Mouse (Mus musculus) CH12.LX (cell line): ENCODE measurements around the gene Tmem115. TPM values are rescaled to one million over a fixed set of nuclear protein-coding genes. Genes with fewer than 3 reads are reported as not detected.

Experiments
- DNase-seq: peaks from one replicate; pipeline ENCODE4 v3.0.0-alpha.2; 2013; ENCODE audit errors: extremely low read depth
- H3K27ac ChIP-seq: 2 replicates; pipeline ENCODE4 v1.5.1; 2012; ENCODE audit warnings: low read depth, mild to moderate bottlenecking, control low read depth, moderate library complexity; ENCODE audit not compliant: insufficient read depth
- H3K27me3 ChIP-seq: replicated peaks from 2 replicates; pipeline ENCODE3; 2012; ENCODE audit warnings: inconsistent platforms
- H3K36me3 ChIP-seq, 2 experiments: replicated peaks in 1 of 2; 2 replicates each; pipeline versions ENCODE3 to v1.6.1; 2012; ENCODE audit warnings: inconsistent platforms in 1 of 2, low read length in 1 of 2, mild to moderate bottlenecking in 1 of 2, mixed read lengths in 1 of 2, moderate library complexity in 1 of 2; ENCODE audit not compliant: control insufficient read depth in 1 of 2, insufficient read depth in 1 of 2
- H3K4me1 ChIP-seq, 2 experiments: 2 replicates each; pipeline ENCODE4 v1.6.1; 2012; ENCODE audit warnings: inconsistent platforms in 1 of 2, moderate library complexity in 1 of 2; ENCODE audit not compliant: insufficient read depth in 2 of 2, control insufficient read depth in 1 of 2
- H3K4me2 ChIP-seq: 2 replicates; pipeline ENCODE4 v1.6.1; 2012; ENCODE audit warnings: low read depth, mild to moderate bottlenecking, control low read depth; ENCODE audit not compliant: poor library complexity, insufficient read depth, severe bottlenecking
- H3K4me3 ChIP-seq, 3 experiments: fragments of 150-350 bp in 1 of 3; sonication (generic) in 1 of 3; replicated peaks in 1 of 3; 2 replicates each; pipeline versions ENCODE3 to v1.5.1; 2011 to 2012; ENCODE audit warnings: low read depth in 2 of 3, low read length in 2 of 3, mild to moderate bottlenecking in 2 of 3, moderate library complexity in 2 of 3, control low read depth in 1 of 3, improper control_type of control experiment in 1 of 3, inconsistent platforms in 1 of 3, mixed read lengths in 1 of 3; ENCODE audit not compliant: poor library complexity in 1 of 3
- H3K79me2 ChIP-seq: replicated peaks from 2 replicates; pipeline ENCODE4 v1.6.1; 2012; ENCODE audit warnings: mild to moderate bottlenecking, moderate library complexity; ENCODE audit not compliant: control insufficient read depth, poor library complexity, insufficient read depth, severe bottlenecking; ENCODE audit errors: extremely low read depth
- H3K9ac ChIP-seq: 2 replicates; pipeline ENCODE4 v1.6.1; 2012; ENCODE audit warnings: low read depth, mild to moderate bottlenecking, control low read depth, moderate library complexity; ENCODE audit not compliant: insufficient read depth
- H3K9me3 ChIP-seq: replicated peaks from 2 replicates; pipeline ENCODE3; 2012; ENCODE audit warnings: low read length, inconsistent platforms, mixed read lengths
- BHLHE40 ChIP-seq: IDR thresholded peaks from 2 replicates; pipeline ENCODE4 v1.6.1; 2011; ENCODE audit warnings: mild to moderate bottlenecking, low read depth, low read length, improper control_type of control experiment
- CHD1 ChIP-seq: IDR thresholded peaks from 2 replicates; pipeline ENCODE4 v1.6.1; 2012; ENCODE audit warnings: low read depth, low read length, improper control_type of control experiment, inconsistent platforms
- CTCF ChIP-seq, 2 experiments: IDR thresholded peaks in 1 of 2; conservative IDR thresholded peaks in 1 of 2; 2 replicates each; pipeline ENCODE4 v1.5.1; 2011 to 2012; ENCODE audit warnings: low read depth in 2 of 2, low read length in 2 of 2, improper control_type of control experiment in 1 of 2, inconsistent platforms in 1 of 2, mild to moderate bottlenecking in 1 of 2, moderate library complexity in 1 of 2
- E2F4 ChIP-seq: IDR thresholded peaks from 2 replicates; pipeline ENCODE4 v1.6.1; 2011; ENCODE audit warnings: low read depth, low read length, improper control_type of control experiment; ENCODE audit not compliant: insufficient replicate concordance
- EP300 ChIP-seq: IDR thresholded peaks from 2 replicates; pipeline ENCODE4 v1.6.1; 2011; ENCODE audit warnings: low read length, improper control_type of control experiment
- HCFC1 ChIP-seq: IDR thresholded peaks from 2 replicates; pipeline ENCODE4 v1.6.1; 2012; ENCODE audit warnings: low read depth, mild to moderate bottlenecking, inconsistent platforms, low read length, improper control_type of control experiment
- IRF4 ChIP-seq: IDR thresholded peaks from 2 replicates; pipeline ENCODE4 v1.6.1; 2014; ENCODE audit warnings: low read depth, mild to moderate bottlenecking, inconsistent platforms, low read length, improper control_type of control experiment
- KAT2A ChIP-seq: IDR thresholded peaks from 2 replicates; pipeline ENCODE4 v1.6.1; 2012; ENCODE audit warnings: low read length, improper control_type of control experiment, inconsistent platforms; ENCODE audit not compliant: insufficient replicate concordance
- MAFK ChIP-seq: IDR thresholded peaks from 2 replicates; pipeline ENCODE4 v1.6.1; 2011; ENCODE audit warnings: low read length, improper control_type of control experiment; ENCODE audit not compliant: insufficient replicate concordance
- MEF2A ChIP-seq: IDR thresholded peaks from 2 replicates; pipeline ENCODE4 v1.6.1; 2014; ENCODE audit warnings: low read depth, mild to moderate bottlenecking, inconsistent platforms, low read length, improper control_type of control experiment, borderline replicate concordance
- MYC ChIP-seq: IDR thresholded peaks from 2 replicates; pipeline ENCODE4 v1.6.1; 2011; ENCODE audit warnings: low read depth, mild to moderate bottlenecking, improper control_type of control experiment, low read length
- NELFE ChIP-seq: IDR thresholded peaks from 2 replicates; pipeline ENCODE4 v1.6.1; 2011; ENCODE audit warnings: low read depth, low read length, improper control_type of control experiment
- PAX5 ChIP-seq: IDR thresholded peaks from 2 replicates; pipeline ENCODE4 v1.6.1; 2012; ENCODE audit warnings: low read length, inconsistent platforms, mixed read lengths
- POLR2A ChIP-seq: IDR thresholded peaks from 2 replicates; pipeline ENCODE4 v1.6.1; 2011; ENCODE audit warnings: low read depth, mild to moderate bottlenecking, improper control_type of control experiment, low read length
- RAD21 ChIP-seq: IDR thresholded peaks from 2 replicates; pipeline ENCODE4 v1.6.1; 2011; ENCODE audit warnings: low read depth, mild to moderate bottlenecking, low read length, improper control_type of control experiment, moderate library complexity
- SIN3A ChIP-seq: IDR thresholded peaks from 2 replicates; pipeline ENCODE4 v1.6.1; 2012; ENCODE audit warnings: low read length, improper control_type of control experiment, inconsistent platforms
- SMC3 ChIP-seq: IDR thresholded peaks from 2 replicates; pipeline ENCODE4 v1.6.1; 2011; ENCODE audit warnings: low read depth, low read length, improper control_type of control experiment
- TCF12 ChIP-seq: IDR thresholded peaks from 2 replicates; pipeline ENCODE4 v1.6.1; 2014; ENCODE audit warnings: low read depth, mild to moderate bottlenecking, inconsistent platforms, low read length, improper control_type of control experiment
- USF1 ChIP-seq: IDR thresholded peaks from 2 replicates; pipeline ENCODE4 v1.6.1; 2014; ENCODE audit warnings: low read depth, mild to moderate bottlenecking, inconsistent platforms, low read length, improper control_type of control experiment
- USF2 ChIP-seq: conservative IDR thresholded peaks from 2 replicates; pipeline ENCODE4 v1.6.1; 2011; ENCODE audit warnings: low read depth, low read length, improper control_type of control experiment
- ZC3H11A ChIP-seq: IDR thresholded peaks from 2 replicates; pipeline ENCODE4 v1.6.1; 2012; ENCODE audit warnings: low read depth, mild to moderate bottlenecking, inconsistent platforms, low read length, improper control_type of control experiment
- ZNF384 ChIP-seq: IDR thresholded peaks from 2 replicates; pipeline ENCODE4 v1.6.1; 2012; ENCODE audit warnings: low read depth, low read length, improper control_type of control experiment, inconsistent platforms
- dilution Hi-C: fragments of 300-500 bp; cut with MboI; formaldehyde crosslinking; loops from 2 replicates; pipeline ENCODE4 v1.14.3; 2020; ENCODE audit warnings: low sequenced_read_pairs; ENCODE audit not compliant: extremely low pct_unique_long_range_greater_than_20kb, extremely low pct_ligation_motif_present
- in situ Hi-C: fragments of 300-500 bp; cut with MboI; formaldehyde crosslinking; loops from 3 replicates; pipeline ENCODE4 v1.14.3; 2019; ENCODE audit warnings: low sequenced_read_pairs, low pct_ligation_motif_present, low pct_unique_long_range_greater_than_20kb, mixed read lengths
- polyA plus RNA-seq: library from polyadenylated mRNA; unstranded; fragments of >175 nt; gene quantifications from 2 replicates; pipeline ENCODE4 v1.2.1, GENCODE M21; 2012; ENCODE audit warnings: low read depth; ENCODE audit not compliant: insufficient read length
- total RNA-seq, 2 experiments: library from RNA; depleted of rRNA; stranded (reverse); fragments of 300-350 nt in 1 of 2; fragments of >200 nt in 1 of 2; gene quantifications; 2 replicates each; pipeline ENCODE4 v1.2.3; 2012 to 2014

Gene Tmem115
- total and polyA plus RNA-seq, 3 experiments = 12.6 to 17.9 (median 13.0) TPM

GRCm38 (mm10) chr9:107547957-107548356, 14.2 kb downstream of the Tmem115 start:
- Histone ChIP-seq H3K79me2 (no peaks in the 10 kb centered on the region), H3K27me3 (no peaks in the 10 kb centered on the region), H3K4me2 (no peak overlapping the region), H3K9me3 (no peaks in the 10 kb centered on the region), H3K36me3 (peaks cover 23 to 38% of the 10 kb centered on the region in 2 experiments), H3K4me3 (no peak overlapping the region), H3K9ac (no peak overlapping the region), H3K4me1 (peaks cover 3 to 42% of the 10 kb centered on the region in 2 experiments), H3K27ac (no peak overlapping the region)
- no peak for DNase-seq
- no peak for TF ChIP-seq MYC
- no peak for TF ChIP-seq E2F4
- TF ChIP-seq SMC3 = no peak
- no peak for TF ChIP-seq USF2
- dilution Hi-C loops (no loop called here), in situ Hi-C loops (no loop called here)

- no peaks in the 10 kb centered on the region for H3K9me3 ChIP-seq
- no peak overlapping the region for H3K4me3 ChIP-seq
- TF ChIP-seq ZNF384 (no peak), TCF12 (no peak), HCFC1 (no peak), USF1 (no peak), ZC3H11A (no peak), CHD1 (no peak), EP300 (no peak), PAX5 (no peak), NELFE (no peak), BHLHE40 (no peak), CTCF (conservative IDR thresholded peaks at IDR 0.05 in 1 of 2, IDR thresholded peaks at IDR 0.05 in 1 of 2; ENCODE audit: low read depth in 2 of 2, low read length in 2 of 2) (no peak), MEF2A (no peak), KAT2A (no peak), SIN3A (no peak), POLR2A (no peak), RAD21 (no peak), IRF4 (no peak), MAFK (no peak), SMC3 (no peak)
- dilution Hi-C loops = no loop called here
- no peak overlapping the region for H3K9ac ChIP-seq
- no peak for DNase-seq
- H3K27ac ChIP-seq = no peak overlapping the region
- no peak overlapping the region for H3K4me2 ChIP-seq
- no peaks in the 10 kb centered on the region; the same call in 1 of the 2 replicates for H3K79me2 ChIP-seq
- H3K27me3 ChIP-seq = no peaks in the 10 kb centered on the region
- peaks cover 5 to 49% of the 10 kb centered on the region in 2 experiments for H3K4me1 ChIP-seq
- in situ Hi-C loops = no loop called here
- H3K36me3 ChIP-seq = peaks cover 20 to 33% of the 10 kb centered on the region in 2 experiments
Observed at GRCm38 (mm10) chr9:107548820-107549219, 15.1 kb downstream of the Tmem115 start.
